Mouse (Mus musculus): ENCODE data around the gene Tubgcp4.

Gene Tubgcp4

DNA sequence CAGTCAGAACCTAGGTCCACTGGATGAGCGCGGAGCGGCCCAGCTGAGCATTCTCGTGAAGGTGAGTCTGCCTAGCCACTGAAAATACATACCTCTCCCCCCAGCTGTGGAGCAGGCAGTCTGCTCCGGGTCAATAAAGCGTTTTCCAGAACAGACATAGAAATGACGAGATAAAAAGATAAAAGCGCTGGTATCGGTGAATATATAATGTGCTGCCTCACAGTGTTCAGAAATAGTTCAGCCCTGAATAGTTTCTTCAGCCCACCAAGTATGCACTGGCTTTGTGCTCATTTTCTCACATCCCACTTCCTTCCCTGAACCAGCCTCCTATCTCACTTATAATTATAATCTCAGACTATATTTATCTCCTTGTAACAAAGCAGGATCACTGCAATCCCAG, 25.0 kb downstream of the Tubgcp4 start:
- no peak for DNase-seq (ENCODE audit: low read depth, low spot score)

DNA sequence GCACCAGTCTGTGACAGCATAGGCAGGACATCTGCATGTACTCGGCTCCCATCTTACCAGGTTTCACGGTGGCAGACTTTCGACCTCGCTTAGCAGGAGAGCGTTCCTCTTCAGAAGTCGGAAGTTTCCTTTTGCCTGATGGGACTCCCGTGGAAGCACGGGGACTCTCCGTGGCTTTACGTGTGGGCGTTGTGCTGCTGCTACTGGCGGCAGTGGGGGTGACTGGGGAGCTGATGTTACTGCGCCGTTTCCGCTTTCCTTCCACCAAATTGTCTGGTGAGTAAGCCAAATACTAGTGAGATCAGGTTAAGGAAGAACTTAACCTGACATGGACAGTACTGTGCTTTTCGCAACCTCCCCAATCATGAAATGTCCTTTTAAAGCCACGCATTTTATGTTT, 33.8 kb downstream of the Tubgcp4 start:
- DNase-seq (ENCODE audit: low read depth, low spot score) = no peak

DNA sequence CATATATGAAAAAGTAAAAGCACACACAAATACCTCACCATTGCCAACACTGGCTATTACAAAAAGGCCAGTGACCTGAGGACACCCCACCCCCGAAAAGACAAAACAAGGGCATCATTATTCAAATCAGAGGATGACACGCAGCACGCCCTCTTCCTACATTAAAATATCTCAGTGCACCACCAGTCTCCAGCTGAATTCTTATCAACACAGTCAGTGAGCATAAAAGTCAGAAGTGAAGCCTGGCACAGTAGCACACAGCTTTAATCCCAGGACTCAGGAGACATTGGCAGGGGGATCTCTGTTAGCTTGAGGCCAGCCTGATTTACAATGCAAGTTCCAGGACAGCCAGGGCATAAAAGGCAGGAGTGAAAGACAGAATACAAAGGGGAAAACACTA, 36.1 kb downstream of the Tubgcp4 start:
- no peak for DNase-seq (ENCODE audit: low read depth, low spot score)

DNA sequence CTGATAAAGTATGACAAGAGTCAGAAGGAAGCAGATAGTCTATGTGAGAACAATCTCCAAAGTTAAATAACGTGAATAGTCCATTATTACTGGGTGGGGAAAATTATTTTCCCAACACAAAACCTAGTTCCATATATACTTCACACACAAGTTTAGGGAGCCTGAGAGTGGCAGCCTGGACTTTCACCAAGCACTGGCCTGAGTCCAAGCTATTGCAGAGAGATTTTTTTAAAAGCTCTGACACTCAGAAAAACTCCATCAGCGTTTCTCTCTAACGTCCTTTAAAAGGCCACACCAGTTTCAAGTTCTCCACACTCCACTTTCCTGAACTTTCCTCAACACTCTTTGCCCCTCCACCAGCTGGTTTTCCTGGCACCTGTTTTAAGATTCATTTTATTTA, 44.0 kb downstream of the Tubgcp4 start:
- no peak for DNase-seq (ENCODE audit: low read depth, low spot score)

GRCm38 (mm10) chr2:121219177-121219576, 48.7 kb downstream of the Tubgcp4 start:
- no peak for DNase-seq (ENCODE audit: low read depth, low spot score)

GRCm38 (mm10) chr2:121219994-121220393, 49.5 kb downstream of the Tubgcp4 start:
- no peak for DNase-seq (ENCODE audit: low read depth, low spot score)

GRCm38 (mm10) chr2:121223010-121223409, 52.6 kb downstream of the Tubgcp4 start:
- no peak for DNase-seq (ENCODE audit: low read depth, low spot score)

DNA sequence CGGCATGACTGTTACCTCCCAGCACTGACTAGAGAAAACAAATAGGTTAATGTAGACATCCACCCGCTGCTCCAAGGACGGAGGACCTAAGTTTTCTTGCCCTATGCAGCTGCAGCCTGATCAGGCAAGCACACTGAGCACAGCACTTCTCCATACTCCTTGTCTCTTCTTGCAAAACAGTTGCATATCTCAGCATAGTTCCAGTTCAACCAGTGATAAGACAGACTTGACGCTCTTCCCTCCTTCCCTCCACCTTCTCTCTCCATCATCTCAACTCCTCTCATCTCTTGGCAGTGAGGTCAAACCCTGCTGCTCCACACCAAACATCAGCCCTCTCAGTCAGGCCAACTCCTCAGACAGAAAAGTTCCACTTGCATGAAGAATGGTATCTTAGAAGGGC, 57.7 kb downstream of the Tubgcp4 start:
- no peak for DNase-seq (ENCODE audit: low read depth, low spot score)

GRCm38 (mm10) chr2:121235460-121236072, 65.1 kb downstream of the Tubgcp4 start:
- no peak for DNase-seq (ENCODE audit: low read depth, low spot score)

- DNase-seq (ENCODE audit: low read depth, low spot score) = no peak
Measured at GRCm38 (mm10) chr2:121239426-121239825, 69.0 kb downstream of the Tubgcp4 start.

GRCm38 (mm10) chr2:121244099-121244498, 73.6 kb downstream of the Tubgcp4 start:
- DNase-seq (ENCODE audit: low read depth, low spot score) = no peak

Data from CD4-positive helper T cell, adult 2 months (primary cell).